Mouse (Mus musculus) testis, adult 2 months (tissue): ENCODE measurements around the gene Adgrg1.

Experiments used
- CTCF ChIP-seq: fragments of 200-500 bp; IDR thresholded peaks from 2 replicates; pipeline ENCODE4 v1.5.1; 2012; ENCODE audit warnings: low read depth, mild to moderate bottlenecking, inconsistent platforms, low read length, moderate library complexity; ENCODE audit not compliant: control insufficient read depth, insufficient read depth, insufficient replicate concordance
- POLR2A ChIP-seq: fragments of 200-500 bp; IDR thresholded peaks from 2 replicates; pipeline ENCODE4 v1.6.1; 2012; ENCODE audit warnings: low read depth, mild to moderate bottlenecking, inconsistent platforms, low read length, moderate library complexity; ENCODE audit not compliant: control insufficient read depth

- TF ChIP-seq CTCF, result no peak
- TF ChIP-seq POLR2A, result no peak
These were observed 20.2 kb upstream of the Adgrg1 start for GRCm38 (mm10) chr8:94954368-94954737.
